Mouse (Mus musculus) E14TG2a.4 (cell line): ENCODE data around the gene Pgp.
"Not testable (repeated sequence)": the region's sequence is repeated elsewhere in the genome, so short reads cannot be mapped to it uniquely, and the experiment has no call there.

Experiments used
- H3K27me3 ChIP-seq: 2 replicates; pipeline ENCODE4 v1.6.1; 2014; ENCODE audit warnings: low read length, control low read depth; ENCODE audit not compliant: insufficient read depth
- H3K36me3 ChIP-seq: 2 replicates; pipeline ENCODE4 v1.6.1; 2014; ENCODE audit warnings: low read length, control low read depth; ENCODE audit not compliant: insufficient read depth
- H3K4me1 ChIP-seq: replicated peaks from 2 replicates; pipeline ENCODE4 v1.6.1; 2014; ENCODE audit warnings: low read depth, low read length, control low read depth
- H3K4me3 ChIP-seq: replicated peaks from 2 replicates; pipeline ENCODE4 v1.5.1; 2014; ENCODE audit warnings: mild to moderate bottlenecking, low read length
- H3K9me3 ChIP-seq: 2 replicates; pipeline ENCODE4 v1.6.1; 2014; ENCODE audit warnings: low read length, control low read depth
- CTCF ChIP-seq: conservative IDR thresholded peaks from 2 replicates; pipeline ENCODE4 v1.5.1; 2014; ENCODE audit warnings: low read length
- NANOG ChIP-seq: IDR thresholded peaks from 2 replicates; pipeline ENCODE4 v1.6.1; 2014; ENCODE audit warnings: borderline replicate concordance, low read length, mixed read lengths
- POU5F1 ChIP-seq: IDR thresholded peaks from 2 replicates; pipeline ENCODE4 v1.6.1; 2014; ENCODE audit warnings: low read length, borderline replicate concordance

Gene Pgp

GRCm38 (mm10) chr17:24469910-24470602 lies at the start of gene Pgp, which contains the start of gene E4f1:
Gene Pgp (plus strand): TSS chr17:24470392.
Gene E4f1 (minus strand): TSS chr17:24470313.
- Histone ChIP-seq H3K9me3 (no peaks in the 10 kb centered on the region), H3K27me3 (no peaks in the 10 kb centered on the region), H3K4me3 (peak within 1 kb of the TSS; percentile 96), H3K36me3 (peaks cover 58% of the 10 kb centered on the region), H3K4me1 (peaks cover 47% of the 10 kb centered on the region)
- TF ChIP-seq POU5F1: no peak
- TF ChIP-seq NANOG: no peak
- no peak for TF ChIP-seq CTCF

- no peaks in the 10 kb centered on the region for H3K9me3 ChIP-seq
- no peaks in the 10 kb centered on the region for H3K27me3 ChIP-seq
- H3K4me1 ChIP-seq: peaks cover 58% of the 10 kb centered on the region
- H3K4me3 ChIP-seq: no peak overlapping the region
- peaks cover 73% of the 10 kb centered on the region for H3K36me3 ChIP-seq
- TF ChIP-seq CTCF (no peak), NANOG (no peak), POU5F1 (no peak)
Observed at GRCm38 (mm10) chr17:24423114-24423513, 47.1 kb upstream of the Pgp start.

GRCm38 (mm10) chr17:24424489-24424888 lies 45.7 kb upstream of the Pgp start:
- H3K36me3 ChIP-seq: peaks cover 62% of the 10 kb centered on the region
- peaks cover 53% of the 10 kb centered on the region for H3K4me1 ChIP-seq
- no peaks in the 10 kb centered on the region for H3K9me3 ChIP-seq
- TF ChIP-seq CTCF: no peak
- no peak for TF ChIP-seq NANOG
- TF ChIP-seq POU5F1: no peak
- H3K4me3 ChIP-seq: no peak overlapping the region
- no peaks in the 10 kb centered on the region for H3K27me3 ChIP-seq

DNA sequence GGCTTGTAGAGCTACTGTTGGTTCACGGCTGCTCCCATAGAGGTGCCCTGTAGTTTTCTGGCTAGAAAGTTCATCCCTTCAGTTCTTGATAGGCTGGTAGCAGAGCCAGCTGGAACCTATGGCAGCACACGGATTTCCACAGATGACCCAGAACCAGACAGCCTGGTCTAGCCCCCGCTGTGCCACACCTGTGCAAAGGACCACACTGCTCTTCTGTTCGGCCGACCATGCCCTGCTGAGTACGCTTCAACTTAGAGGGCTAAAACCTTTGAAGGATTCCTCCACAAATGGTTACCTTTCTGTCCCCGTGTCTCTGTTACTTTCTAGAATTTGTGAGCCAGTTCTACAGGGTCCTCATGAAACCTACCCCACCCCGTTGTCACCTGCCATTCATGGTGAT lies 44.9 kb upstream of the Pgp start:
- H3K4me3 ChIP-seq, H3K9me3 ChIP-seq: not testable (repeated sequence)

GRCm38 (mm10) chr17:24425905-24426304 lies 44.3 kb upstream of the Pgp start:
- Histone ChIP-seq H3K4me3 (peak overlapping the region; percentile 85; the same call in 1 of the 2 replicates), H3K4me1 (peaks cover 57% of the 10 kb centered on the region), H3K36me3 (peaks cover 58% of the 10 kb centered on the region), H3K27me3 (no peaks in the 10 kb centered on the region), H3K9me3 (no peaks in the 10 kb centered on the region)
- TF ChIP-seq CTCF (no peak), NANOG (no peak), POU5F1 (no peak)

More for the DNA sequence above, 44.9 kb upstream of the Pgp start:
- H3K27me3 ChIP-seq: not testable (repeated sequence)
- H3K36me3 ChIP-seq: peaks cover 62% of the 10 kb centered on the region
- peaks cover 53% of the 10 kb centered on the region for H3K4me1 ChIP-seq

GRCm38 (mm10) chr17:24426471-24427169 lies 43.6 kb upstream of the Pgp start, which contains the start of gene Eci1:
Gene Eci1 (plus strand): TSS chr17:24426641.
- Histone ChIP-seq H3K36me3 (peaks cover 51% of the 10 kb centered on the region), H3K9me3 (no peaks in the 10 kb centered on the region), H3K27me3 (no peaks in the 10 kb centered on the region), H3K4me1 (peaks cover 52% of the 10 kb centered on the region), H3K4me3 (peak within 1 kb of the TSS; percentile 85)
- TF ChIP-seq POU5F1 (no peak), CTCF (no peak), NANOG (no peak)

DNA sequence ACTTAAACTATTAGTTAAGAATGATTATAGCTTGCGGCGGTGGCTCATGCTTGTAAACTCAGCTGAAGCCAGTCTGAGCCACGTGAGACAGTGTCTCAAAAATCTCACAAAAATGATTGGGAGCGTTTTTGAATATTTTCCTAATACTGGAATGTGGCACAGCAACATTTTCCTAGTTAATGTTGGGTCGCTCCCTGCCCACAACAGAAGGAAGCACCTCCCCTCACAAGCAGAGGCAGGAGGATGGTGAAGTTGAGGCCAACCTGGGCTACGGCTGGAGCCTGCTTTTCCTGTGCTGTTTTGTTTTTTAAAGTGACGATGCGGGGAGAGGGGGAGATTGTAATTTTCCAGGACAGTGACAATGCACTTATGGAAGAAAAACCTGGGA lies 43.0 kb upstream of the Pgp start:
- Histone ChIP-seq H3K4me1 (peaks cover 49% of the 10 kb centered on the region), H3K27me3 (no peaks in the 10 kb centered on the region), H3K9me3 (no peaks in the 10 kb centered on the region), H3K36me3 (peaks cover 46% of the 10 kb centered on the region), H3K4me3 (peak overlapping the region; percentile 85)
- TF ChIP-seq POU5F1 (no peak), CTCF (no peak), NANOG (no peak)

DNA sequence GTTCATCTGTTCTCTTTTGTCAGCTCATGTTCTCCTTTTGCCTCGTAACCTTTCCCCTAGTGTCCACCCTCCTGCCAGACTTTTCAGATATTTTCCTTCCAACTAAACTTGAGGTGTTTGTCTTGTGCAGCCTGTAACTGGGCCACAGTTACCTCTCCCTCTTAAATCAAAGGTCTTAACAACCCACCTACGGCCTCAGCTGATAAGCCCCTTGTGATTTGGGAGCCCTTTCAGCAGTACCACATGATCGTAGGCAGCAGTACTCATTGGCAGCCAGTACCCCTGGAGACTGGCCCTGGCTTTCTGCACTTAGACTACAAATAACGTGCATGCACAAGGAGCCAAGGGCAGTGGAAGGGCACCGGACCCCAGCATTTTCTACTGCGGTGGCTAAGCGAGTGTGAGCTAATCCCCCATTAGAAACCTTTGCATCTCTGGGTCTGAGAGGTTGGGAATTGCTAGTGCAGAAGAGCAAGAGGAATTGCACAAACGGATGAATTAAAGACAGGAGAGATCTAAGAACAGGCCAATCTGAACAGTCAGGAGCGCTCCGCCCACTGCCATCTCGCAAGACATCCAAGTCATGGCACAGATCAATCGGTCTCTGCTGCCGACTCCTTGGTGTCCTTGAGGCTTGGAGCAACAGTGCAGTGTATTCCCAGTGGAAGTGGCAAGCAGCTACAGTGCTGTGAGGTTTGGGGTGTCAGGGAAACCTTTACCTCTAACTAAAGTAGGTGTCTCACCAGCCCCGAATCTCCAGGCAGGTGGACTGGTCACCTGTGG lies 40.8 kb upstream of the Pgp start:
- no peak overlapping the region for H3K4me3 ChIP-seq
- H3K36me3 ChIP-seq: peaks cover 40% of the 10 kb centered on the region
- no peak for TF ChIP-seq CTCF
- TF ChIP-seq NANOG: no peak
- TF ChIP-seq POU5F1: no peak
- peaks cover 39% of the 10 kb centered on the region for H3K4me1 ChIP-seq
- no peaks in the 10 kb centered on the region for H3K27me3 ChIP-seq
- H3K9me3 ChIP-seq: no peaks in the 10 kb centered on the region
